Mouse (Mus musculus) olfactory bulb, adult 2 months (tissue): ENCODE data around the gene Pi4ka. TPM values are rescaled to one million over a fixed set of nuclear protein-coding genes. Genes with fewer than 3 reads are reported as not detected.

ENCODE experiments used
- H3K27ac ChIP-seq: fragments of 200-500 bp; 2 replicates; pipeline ENCODE4 v1.5.1; 2012; ENCODE audit warnings: low read depth, low read length; ENCODE audit not compliant: insufficient read depth
- H3K4me1 ChIP-seq: fragments of 200-500 bp; 2 replicates; pipeline ENCODE4 v1.6.1; 2012; ENCODE audit warnings: low read length; ENCODE audit not compliant: control insufficient read depth, insufficient read depth
- H3K4me3 ChIP-seq: fragments of 200-500 bp; 2 replicates; pipeline ENCODE4 v1.5.1; 2012; ENCODE audit warnings: mild to moderate bottlenecking, low read depth, low read length, moderate library complexity; ENCODE audit not compliant: insufficient read depth
- CTCF ChIP-seq: fragments of 200-500 bp; IDR thresholded peaks from 2 replicates; pipeline ENCODE4 v1.5.1; 2012; ENCODE audit warnings: low read depth, mild to moderate bottlenecking, low read length, moderate library complexity; ENCODE audit not compliant: insufficient read depth
- POLR2A ChIP-seq: fragments of 200-500 bp; IDR thresholded peaks from 2 replicates; pipeline ENCODE4 v1.6.1; 2012; ENCODE audit warnings: mild to moderate bottlenecking, low read depth, low read length, moderate library complexity; ENCODE audit not compliant: insufficient read depth
- WGBS: fragments of 180-500 bp; shearing (Covaris S2); methylation state at CpG from one replicate; pipeline ENCODE4 v1.1.7; 2018; 5-methylcytosine and 5-hydroxymethylcytosine counted together
- polyA plus RNA-seq: library from polyadenylated mRNA; stranded (reverse); fragments of >200 nt; gene quantifications from 2 replicates; pipeline ENCODE4 v1.2.4, GENCODE M21; 2012; ENCODE audit warnings: low replicate concordance; ENCODE audit not compliant: missing spikeins, insufficient read depth, insufficient read length

Pi4ka gene
- polyA plus RNA-seq, 1 experiment: 511 TPM

DNA sequence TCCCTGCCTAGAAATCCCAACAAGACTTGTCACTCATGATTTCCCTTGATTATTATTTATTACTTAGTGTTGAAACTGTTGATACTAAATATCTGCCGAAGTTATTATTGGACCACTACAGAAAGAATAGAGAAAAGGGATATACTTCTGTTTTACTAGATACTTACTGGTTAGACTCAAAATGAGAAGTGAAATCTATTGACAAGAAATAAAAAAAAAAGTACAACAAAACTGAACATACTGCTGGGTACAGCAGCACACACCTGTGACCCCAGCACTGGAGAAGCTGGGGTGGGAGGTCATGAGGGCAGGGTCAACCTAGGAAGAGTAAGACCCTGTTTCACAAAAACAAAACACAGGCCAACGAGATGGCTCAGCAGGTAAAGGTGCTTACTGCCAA lies 65.4 kb downstream of the Pi4ka start:
- no peak overlapping the region for H3K27ac ChIP-seq
- no peak for TF ChIP-seq POLR2A
- TF ChIP-seq CTCF: no peak
- H3K4me3 ChIP-seq: no peak overlapping the region
- WGBS: 87% methylated on average over 2 of the region's 2 CpGs
- no peaks in the 10 kb centered on the region for H3K4me1 ChIP-seq

DNA sequence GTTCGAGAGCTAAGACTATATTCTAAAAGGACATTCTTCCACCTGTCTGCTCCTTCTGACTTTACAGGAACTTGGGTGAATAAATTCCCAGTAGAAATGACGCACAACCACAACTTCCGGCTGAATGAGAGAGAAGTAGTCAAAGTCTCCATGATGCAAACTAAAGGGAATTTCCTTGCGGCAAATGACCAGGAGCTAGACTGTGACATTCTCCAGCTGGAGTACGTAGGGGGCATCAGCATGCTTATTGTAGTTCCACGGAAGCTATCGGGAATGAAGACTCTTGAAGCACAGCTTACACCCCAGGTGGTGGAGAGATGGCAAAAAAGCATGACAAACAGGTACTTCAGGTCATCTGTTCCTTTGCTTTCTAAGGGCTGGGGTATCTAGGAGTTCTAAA lies 66.4 kb downstream of the Pi4ka start:
- 91% methylated on average over 7 of the region's 7 CpGs for WGBS
- no peak for TF ChIP-seq POLR2A
- TF ChIP-seq CTCF: no peak
- Histone ChIP-seq H3K4me1 (no peaks in the 10 kb centered on the region), H3K27ac (no peak overlapping the region), H3K4me3 (no peak overlapping the region)

DNA sequence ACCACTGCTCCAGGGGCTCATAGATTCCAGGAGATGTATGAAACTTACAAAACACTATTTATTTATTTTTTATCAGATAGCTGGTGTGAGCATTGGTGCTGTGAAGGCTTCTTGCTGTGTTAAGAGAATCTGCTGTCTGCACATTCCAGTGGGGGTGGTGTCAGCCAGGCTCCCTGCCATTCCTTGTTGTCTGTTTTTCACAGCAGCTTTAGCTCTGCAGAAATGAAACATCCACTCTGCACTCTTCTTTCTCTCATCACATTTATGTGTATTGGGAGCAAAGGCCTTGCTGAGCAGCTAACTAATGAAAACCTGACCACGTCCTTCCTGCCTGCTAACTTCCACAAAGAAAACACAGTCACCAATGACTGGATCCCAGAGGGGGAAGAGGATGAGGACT lies 70.0 kb downstream of the Pi4ka start:
- H3K27ac ChIP-seq: no peak overlapping the region
- 71% methylated on average over 1 of the region's 1 CpGs for WGBS
- H3K4me3 ChIP-seq: no peak overlapping the region
- TF ChIP-seq POLR2A: no peak
- TF ChIP-seq CTCF: no peak
- H3K4me1 ChIP-seq: no peaks in the 10 kb centered on the region

DNA sequence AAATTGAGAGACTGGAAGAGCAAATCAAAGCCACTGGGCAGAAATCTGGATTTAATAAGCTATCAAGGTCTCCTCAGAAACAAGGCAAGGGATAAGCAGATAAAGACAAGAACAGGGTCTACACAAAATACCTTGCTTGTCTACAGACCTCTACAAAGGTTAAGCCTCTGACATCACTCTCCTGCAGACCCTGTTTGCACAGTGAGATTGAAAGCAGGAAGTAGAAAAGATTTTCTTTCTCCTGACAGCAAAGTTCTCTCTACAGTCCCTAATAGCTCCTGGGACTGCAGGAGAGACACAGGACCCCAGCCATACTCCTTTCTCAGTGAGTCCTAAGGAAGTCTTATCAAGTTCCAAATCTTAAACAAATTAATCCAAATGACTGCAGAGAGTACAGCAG lies 71.5 kb downstream of the Pi4ka start:
- TF ChIP-seq POLR2A (no peak), CTCF (no peak)
- Histone ChIP-seq H3K4me1 (no peaks in the 10 kb centered on the region), H3K27ac (no peak overlapping the region), H3K4me3 (no peak overlapping the region)

DNA sequence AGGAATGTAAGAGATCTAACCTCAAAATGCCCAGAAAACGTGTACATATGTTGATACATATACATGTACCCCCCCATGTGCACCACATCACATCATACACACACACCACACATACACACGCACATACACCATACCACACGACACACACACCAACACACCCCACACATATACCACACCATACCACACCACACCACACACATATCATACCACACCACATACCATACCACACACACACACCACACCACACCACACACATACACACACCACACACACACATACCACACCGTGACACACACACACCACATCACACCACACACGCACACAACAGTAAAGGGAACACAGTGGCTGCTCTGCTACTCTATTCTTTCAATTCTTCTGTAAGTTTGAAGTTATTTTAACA lies 74.3 kb downstream of the Pi4ka start:
- WGBS: 98% methylated on average over 5 of the region's 5 CpGs
- H3K27ac ChIP-seq: no peak overlapping the region
- TF ChIP-seq POLR2A: no peak
- no peak for TF ChIP-seq CTCF
- H3K4me1 ChIP-seq: no peaks in the 10 kb centered on the region
- no peak overlapping the region for H3K4me3 ChIP-seq

DNA sequence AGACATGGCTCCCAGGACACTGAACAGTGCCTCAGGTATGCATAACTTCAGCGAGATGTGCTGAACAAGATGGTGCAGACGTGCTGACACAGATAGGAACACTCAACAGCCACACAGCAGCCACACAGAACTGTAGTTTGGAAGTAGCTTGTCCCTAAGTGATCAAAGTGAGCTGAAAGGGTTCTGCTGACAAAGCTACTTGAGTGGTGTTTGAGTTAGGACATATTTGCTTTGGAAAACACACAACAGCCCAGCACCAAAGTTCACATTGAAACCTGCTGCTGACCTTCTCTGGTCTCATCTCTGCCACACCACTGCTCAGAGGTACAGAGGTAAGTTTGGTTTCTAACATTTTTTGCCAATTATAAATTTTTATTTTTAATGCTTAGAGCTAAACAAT lies 75.0 kb downstream of the Pi4ka start, which contains the start of gene Serpind1:
Serpind1 (plus strand) TSS at position 256 of the 400 bp plus-strand sequence.
- no peaks in the 10 kb centered on the region for H3K4me1 ChIP-seq
- no peak within 1 kb of the TSS for H3K4me3 ChIP-seq
- TF ChIP-seq POLR2A: no peak
- no peak for TF ChIP-seq CTCF
- no peak within 1 kb of the TSS for H3K27ac ChIP-seq
- WGBS: 75% methylated on average over 2 of the region's 2 CpGs

DNA sequence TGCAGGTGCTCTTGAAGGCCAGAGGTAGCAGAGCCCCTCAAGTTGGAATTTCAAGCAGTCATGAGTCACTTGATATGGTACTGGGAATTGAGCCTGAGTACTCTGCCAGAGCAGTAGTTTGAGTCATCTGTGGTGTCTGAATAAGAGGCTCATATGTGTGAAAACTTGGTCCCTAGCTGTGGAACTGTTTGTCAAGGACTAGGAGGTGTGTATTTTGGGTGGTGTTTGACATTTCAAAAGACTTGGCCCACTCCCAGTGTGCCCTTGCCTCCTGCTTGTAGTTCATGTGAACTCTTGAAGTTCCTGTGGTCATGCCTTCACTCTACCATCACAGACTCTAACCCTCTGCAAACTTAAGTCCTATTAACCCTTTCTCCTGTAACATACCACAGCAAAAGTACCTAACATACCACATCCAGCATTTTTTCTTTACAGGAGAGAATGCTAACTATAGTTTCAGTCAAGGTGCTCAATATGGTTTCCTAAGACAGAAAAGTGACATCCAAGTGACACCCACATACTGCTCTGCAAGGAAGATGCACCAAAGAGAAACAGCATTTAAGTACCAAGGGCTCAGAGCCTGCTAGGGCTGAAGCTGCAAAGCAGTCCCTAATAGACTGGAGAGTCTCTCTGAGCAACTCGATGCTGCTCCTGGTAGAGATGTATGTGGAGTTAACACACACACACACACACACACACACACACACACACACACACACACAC lies 76.1 kb downstream of the Pi4ka start:
- Histone ChIP-seq H3K4me1 (no peaks in the 10 kb centered on the region), H3K4me3 (no peak overlapping the region), H3K27ac (no peak overlapping the region)
- TF ChIP-seq CTCF (no peak), POLR2A (no peak)
- 100% methylated on average over 1 of the region's 1 CpGs for WGBS

DNA sequence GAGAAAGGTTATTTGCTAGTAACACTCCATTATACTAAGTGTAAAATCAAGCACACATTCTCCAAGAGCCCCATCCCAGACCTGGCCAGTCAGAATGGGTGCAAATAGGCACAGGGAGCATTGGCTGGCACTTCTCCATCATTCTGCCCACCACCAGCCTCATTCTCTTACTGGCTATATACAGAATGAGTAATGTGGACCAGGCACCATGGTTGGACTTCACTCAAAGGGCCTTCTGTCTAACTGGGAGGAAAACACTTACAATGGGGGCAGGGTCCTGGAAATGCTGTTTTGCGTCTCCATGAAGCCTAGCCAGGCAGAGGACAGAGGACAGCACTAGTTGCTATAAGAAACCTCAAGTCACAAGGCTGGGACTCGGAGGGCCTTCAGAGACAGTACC lies 80.0 kb downstream of the Pi4ka start:
- H3K27ac ChIP-seq: no peak overlapping the region
- TF ChIP-seq CTCF (no peak), POLR2A (no peak)
- no peaks in the 10 kb centered on the region for H3K4me1 ChIP-seq
- H3K4me3 ChIP-seq: no peak overlapping the region
- WGBS: 47% methylated on average over 2 of the region's 2 CpGs

DNA sequence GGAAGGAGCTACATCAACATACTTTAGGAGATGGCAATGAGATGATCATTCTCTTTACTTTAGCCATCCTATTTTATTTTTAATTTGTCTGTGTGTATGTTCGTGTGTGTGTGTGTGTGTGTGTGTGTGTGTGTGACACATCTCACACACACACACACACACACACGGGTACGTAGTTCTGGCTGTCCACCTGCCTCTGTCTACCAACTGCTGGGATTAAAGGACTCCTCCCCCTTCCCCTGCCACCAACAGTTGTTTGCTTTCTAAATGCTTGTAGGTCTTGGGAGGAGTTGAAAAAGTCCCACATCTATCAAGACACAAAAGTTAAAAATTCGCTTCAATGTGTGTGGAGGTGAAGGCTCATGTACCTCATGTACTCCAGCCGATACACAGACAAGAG lies 81.4 kb downstream of the Pi4ka start:
- no peaks in the 10 kb centered on the region for H3K4me1 ChIP-seq
- H3K4me3 ChIP-seq: no peak overlapping the region
- 90% methylated on average over 5 of the region's 5 CpGs for WGBS
- TF ChIP-seq POLR2A (no peak), CTCF (no peak)
- H3K27ac ChIP-seq: no peak overlapping the region

DNA sequence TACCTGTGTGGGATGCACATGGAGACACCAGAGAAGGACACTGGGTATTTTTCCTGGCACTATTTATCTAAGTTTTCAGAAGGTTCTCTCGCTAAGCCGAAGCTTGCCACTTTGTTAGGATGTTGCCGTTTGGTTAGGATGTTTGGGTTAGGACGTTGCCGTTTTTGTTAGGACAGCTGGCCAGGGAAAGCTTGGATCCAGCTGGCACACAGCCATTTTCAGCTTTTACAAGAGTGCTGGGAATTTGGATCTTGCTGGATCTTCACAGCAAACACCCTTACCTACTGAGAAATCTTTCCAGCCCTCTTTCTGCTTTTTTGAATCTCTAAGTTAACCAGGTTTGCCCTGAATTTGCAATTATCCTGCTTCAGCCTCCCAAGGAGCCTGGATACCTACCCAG lies 84.6 kb downstream of the Pi4ka start:
- no peak overlapping the region for H3K4me3 ChIP-seq
- H3K4me1 ChIP-seq: no peaks in the 10 kb centered on the region
- 15% methylated on average over 5 of the region's 5 CpGs for WGBS
- TF ChIP-seq POLR2A (no peak), CTCF (no peak)
- no peak overlapping the region for H3K27ac ChIP-seq
